Mouse (Mus musculus) stomach, postnatal 0 days (tissue): ENCODE results near the gene Ptprt.

Experiments
- CTCF ChIP-seq: IDR thresholded peaks from 2 replicates; pipeline ENCODE4 v1.5.1; 2016; ENCODE audit warnings: antibody characterized with exemption, low read depth, mild to moderate bottlenecking, moderate library complexity
- EP300 ChIP-seq: optimal IDR thresholded peaks from 2 replicates; pipeline ENCODE3; 2016; ENCODE audit warnings: antibody characterized with exemption

DNA sequence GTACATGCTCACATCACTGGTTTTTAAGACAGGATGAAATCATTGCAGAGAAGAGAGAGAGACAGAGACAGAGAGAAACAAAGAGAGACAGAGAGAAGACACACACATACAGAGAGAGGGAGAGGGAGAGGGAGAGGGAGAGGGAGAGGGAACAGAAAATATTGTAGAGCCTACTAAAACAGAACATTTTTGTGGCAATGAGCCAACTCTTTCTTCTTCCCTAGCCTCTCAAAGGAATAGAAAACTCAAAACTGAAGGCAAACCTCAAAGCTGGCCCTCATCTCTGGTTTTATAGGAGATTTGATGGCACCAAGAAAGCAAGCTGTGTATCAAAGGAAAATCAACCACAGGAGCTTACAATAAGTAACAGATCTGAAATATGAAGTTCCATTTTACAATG is 176.9 kb downstream of the Ptprt start:
- TF ChIP-seq CTCF = no peak
- TF ChIP-seq EP300 = no peak
